In genomic region chr2:33318491-33318964, GRCm38 (mm10) we compare ENCODE assay signal across 12 mouse cellular contexts. TPM values are rescaled to one million over a fixed set of nuclear protein-coding genes. Genes with fewer than 3 reads are reported as not detected.
DNase-seq lines count a peak whose midpoint lies in the region; TF ChIP-seq lines count a peak whose summit lies in the region.
"Had no signal": no experiment of that assay in that cellular context is flagged by ENCODE, and none has a peak within 500 bp of the region (broad histone marks: within the 10 kb centered on the region; RNA-seq: fewer than 3 reads in every experiment).

No protein-coding gene starts in this region.

- intact Hi-C loops in gastrocnemius, adult 2 months (cut with DNase I) = no loop called here
- intact Hi-C loops in left cerebral cortex, postnatal 14 days (cut with DNase I) = no loop called here

- no peak for TF ChIP-seq CTCF in gastrocnemius, adult 2 months (IDR thresholded peaks at IDR 0.05)

- H3K27me3 ChIP-seq in embryonic facial prominence, embryonic 10.5 days (replicated peaks; ENCODE audit: low read depth, poor library complexity, severe bottlenecking) = 0 out of 2 replicates have a peak, but pooled peaks cover 7% of the 10 kb centered on the region
- H3K27me3 ChIP-seq: limb, embryonic 15.5 days; neural tube, embryonic 13.5 days; Patski had no signal

- H3K27ac ChIP-seq in gastrocnemius, adult 2 months = no peak overlapping the region
- 0 out of 2 replicates have a peak overlapping the region, but pooled peaks have one; percentile 21 for H3K27ac ChIP-seq in embryonic facial prominence, embryonic 10.5 days (replicated peaks)
- H3K27ac ChIP-seq: limb, embryonic 15.5 days; neural tube, embryonic 13.5 days had no signal

- H3K4me1 ChIP-seq in embryonic facial prominence, embryonic 10.5 days = peaks cover 59% of the 10 kb centered on the region

- H3K36me3 ChIP-seq in embryonic facial prominence, embryonic 10.5 days (replicated peaks) = no peaks in the 10 kb centered on the region
- H3K36me3 ChIP-seq: limb, embryonic 15.5 days had no signal

- WGBS in embryonic facial prominence, embryonic 10.5 days = 75% methylated on average over 8 of the region's 8 CpGs

- H3K9me3 ChIP-seq in embryonic facial prominence, embryonic 10.5 days = no peaks in the 10 kb centered on the region
- H3K9me3 ChIP-seq: limb, embryonic 15.5 days; neural tube, embryonic 13.5 days had no signal

- peak; percentile 34 for DNase-seq in gastrocnemius, adult 2 months
- no peak for DNase-seq in gastrocnemius, postnatal 4 days (ENCODE audit: low spot score in 2 of 2)
- peak; percentile 94 for DNase-seq in brain, adult 2 months (ENCODE audit: low read depth, low spot score)
- no peak for DNase-seq in embryonic facial prominence, embryonic 10.5 days (ENCODE audit: low spot score)
- peak; percentile 39 to 53 for DNase-seq in left cerebral cortex, postnatal 14 days (ENCODE audit: low spot score in 2 of 2)
- DNase-seq in embryo, embryonic 10.5 days (ENCODE audit: low spot score) = no peak
- no peak for DNase-seq in kidney, adult 18-20 months
- no peak for DNase-seq in spleen, postnatal 36 days (ENCODE audit: low spot score in 2 of 2)
- DNase-seq: B cell, adult 2 months had no signal

- no peak overlapping the region for H3K4me3 ChIP-seq in gastrocnemius, adult 2 months
- no peak overlapping the region for H3K4me3 ChIP-seq in embryonic facial prominence, embryonic 10.5 days
- H3K4me3 ChIP-seq: limb, embryonic 15.5 days; neural tube, embryonic 13.5 days had no signal

RNA-seq across cellular contexts. Expression of gene Ralgps1, which starts 52.8 kb away (rescaled TPM):
- total RNA-seq in gastrocnemius, adult 2 months (2021) = 1 to 10 TPM; 2.5 to 3.1 TPM
- 1 to 10 TPM; 5.5 to 5.8 TPM for total RNA-seq in gastrocnemius, postnatal 4 days (2021)
- polyA plus RNA-seq in embryonic facial prominence, embryonic 10.5 days (2016; fragmentation: Nextera tagmentation; extraction: Ambion mirVana) = 4.8 and 5.5 TPM in 2 replicates
- total RNA-seq in left cerebral cortex, postnatal 14 days (2021) = 10 to 100 TPM; 60.3 to 64.5 TPM

Comparison
In these comparisons a context has a peak if more than half of its experiments do, and no peak if none do; other contexts are left out.
1. DNase-seq: peak in gastrocnemius, adult 2 months (single experiment), brain, adult 2 months (single experiment) and left cerebral cortex, postnatal 14 days (2 of 2); none in gastrocnemius, postnatal 4 days (0 of 2), embryonic facial prominence, embryonic 10.5 days (single experiment), embryo, embryonic 10.5 days (single experiment), kidney, adult 18-20 months (single experiment) and spleen, postnatal 36 days (0 of 2).
2. RNA of gene Ralgps1, which starts 52.8 kb away (total RNA-seq): 60.3 to 64.5 TPM in left cerebral cortex, postnatal 14 days; 5.5 to 5.8 TPM in gastrocnemius, postnatal 4 days and 2.5 to 3.1 TPM in gastrocnemius, adult 2 months; every median in the first group is over 4 times any median in the second.